Mouse (Mus musculus): ENCODE results near the gene Cct7.

GRCm38 (mm10) chr6:85483843-85484721 lies 32.8 kb downstream of the Cct7 start:
- TF ChIP-seq CTCF (IDR thresholded peaks at IDR 0.05; ENCODE audit: borderline replicate concordance, insufficient read depth, low read length): no peak
- TF ChIP-seq POLR2A (IDR thresholded peaks at IDR 0.05; ENCODE audit: low read depth, low read length): no peak
